Mouse (Mus musculus) midbrain, embryonic 11.5 days (tissue): Measurements from ENCODE around the gene Akap2. TPM values are rescaled to one million over a fixed set of nuclear protein-coding genes. Genes with fewer than 3 reads are reported as not detected.

Source experiments
- ATAC-seq: fragments of 200-750 bp; cut with Nextera tagmentation; 2 replicates; pipeline ENCODE4 v1.8.0; 2017; ENCODE audit warnings: moderate TSS enrichment, moderate library complexity; ENCODE audit not compliant: low FRiP score
- DNase-seq: peaks from one replicate; pipeline ENCODE4 v3.0.0; 2015; ENCODE audit warnings: low spot score; ENCODE audit errors: missing footprints
- H3K27ac ChIP-seq: fragments of 300-500 bp; sonication (generic); 2 replicates; pipeline ENCODE4 v1.5.1; 2014; ENCODE audit warnings: low read depth, low read length
- H3K27me3 ChIP-seq: fragments of 300-500 bp; sonication (generic); 2 replicates; pipeline ENCODE4 v1.6.1; 2014; ENCODE audit warnings: mild to moderate bottlenecking, low read length, moderate library complexity, mixed read lengths; ENCODE audit not compliant: control insufficient read depth, insufficient read depth
- H3K36me3 ChIP-seq: fragments of 300-500 bp; sonication (generic); 2 replicates; pipeline ENCODE4 v1.6.1; 2014; ENCODE audit warnings: mild to moderate bottlenecking, low read length, moderate library complexity, mixed read lengths; ENCODE audit not compliant: control insufficient read depth, insufficient read depth
- H3K4me1 ChIP-seq: fragments of 300-500 bp; sonication (generic); 2 replicates; pipeline ENCODE4 v1.6.1; 2014; ENCODE audit warnings: low read length; ENCODE audit not compliant: control insufficient read depth, insufficient read depth
- H3K4me2 ChIP-seq: fragments of 300-500 bp; sonication (generic); 2 replicates; pipeline ENCODE4 v1.6.1; 2014; ENCODE audit warnings: mild to moderate bottlenecking, moderate library complexity
- H3K4me3 ChIP-seq: fragments of 300-500 bp; sonication (generic); 2 replicates; pipeline ENCODE4 v1.5.1; 2014; ENCODE audit warnings: low read depth, low read length
- H3K9ac ChIP-seq: fragments of 300-500 bp; sonication (generic); 2 replicates; pipeline ENCODE4 v1.6.1; 2014; ENCODE audit warnings: low read length
- H3K9me3 ChIP-seq: fragments of 300-500 bp; sonication (generic); 2 replicates; pipeline ENCODE4 v1.6.1; 2016; ENCODE audit warnings: low read length; ENCODE audit not compliant: control insufficient read depth
- WGBS: fragments of 180-500 bp; shearing (Covaris S2); extraction: QIAGEN DNeasy Blood & Tissue Kit; methylation state at CpG from one replicate; pipeline ENCODE4 v1.1.7; 2014; 5-methylcytosine and 5-hydroxymethylcytosine counted together
- polyA plus RNA-seq: library from polyadenylated mRNA; unstranded; fragments of >200 nt; fragmentation: Nextera tagmentation; extraction: Ambion mirVana; gene quantifications from 2 replicates; pipeline ENCODE4 v1.2.1, GENCODE M21; 2014

Akap2 gene
- polyA plus RNA-seq, 1 experiment from 2014 or later, result 17.9 TPM

- H3K27me3 ChIP-seq, result no peaks in the 10 kb centered on the region
- peak; percentile 67 for DNase-seq
Measured at GRCm38 (mm10) chr4:57934181-57934580, 216.7 kb downstream of the Akap2 start.

DNA sequence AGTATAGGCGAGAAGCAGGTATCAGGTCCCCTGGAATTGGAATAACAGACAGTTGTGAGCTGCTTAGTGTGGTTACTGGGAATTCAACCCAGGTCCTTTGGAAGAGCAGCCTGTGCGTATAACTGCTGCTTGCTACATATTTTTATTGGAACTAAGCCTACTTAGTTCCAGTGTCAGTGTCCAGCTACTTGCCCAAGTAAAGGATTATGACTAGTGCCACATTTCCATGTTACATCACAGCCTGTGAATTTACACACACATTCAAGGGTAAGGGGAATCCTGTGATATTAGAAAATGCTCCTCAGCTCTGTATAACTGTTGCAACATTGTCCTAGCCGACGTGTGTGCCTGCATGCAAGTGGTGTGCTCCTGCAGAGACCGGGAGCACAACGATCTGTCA, 219.8 kb downstream of the Akap2 start:
- DNase-seq (peak; percentile 47), ATAC-seq (no peak)
- Histone ChIP-seq H3K27ac (no peak overlapping the region), H3K4me3 (no peak overlapping the region), H3K9ac (no peak overlapping the region), H3K9me3 (no peaks in the 10 kb centered on the region), H3K27me3 (no peaks in the 10 kb centered on the region), H3K4me2 (no peak overlapping the region), H3K4me1 (no peaks in the 10 kb centered on the region), H3K36me3 (no peaks in the 10 kb centered on the region; the same call in 1 of the 2 replicates)
- 90% methylated on average over 6 of the region's 6 CpGs for WGBS

More at GRCm38 (mm10) chr4:57934181-57934580, 216.7 kb downstream of the Akap2 start:
- no peak overlapping the region for H3K9ac ChIP-seq
- no peak overlapping the region for H3K4me3 ChIP-seq
- 80% methylated on average over 5 of the region's 5 CpGs for WGBS
- no peaks in the 10 kb centered on the region for H3K4me1 ChIP-seq
- no peak for ATAC-seq
- H3K36me3 ChIP-seq, result no peaks in the 10 kb centered on the region
- no peaks in the 10 kb centered on the region for H3K9me3 ChIP-seq
- H3K27ac ChIP-seq, result no peak overlapping the region
- no peak overlapping the region for H3K4me2 ChIP-seq

DNA sequence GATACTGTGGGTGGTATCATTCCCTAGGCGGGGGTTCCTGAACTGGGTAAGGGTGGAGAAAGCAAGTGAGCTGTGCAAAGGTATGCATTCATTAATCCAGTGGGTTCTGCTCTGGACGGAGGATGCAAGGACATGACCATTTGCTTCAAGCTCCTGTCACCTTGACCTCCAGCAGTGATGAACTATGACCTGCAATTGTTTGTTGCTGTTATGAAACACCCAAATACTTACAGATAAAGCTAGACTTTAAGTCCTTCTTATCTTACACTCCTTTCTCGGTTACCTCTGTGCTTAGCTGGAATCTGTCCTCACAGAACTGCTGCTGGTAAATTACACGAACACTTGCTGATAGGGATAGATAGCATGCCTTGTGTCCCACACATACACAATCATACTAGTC, 223.2 kb downstream of the Akap2 start:
- Histone ChIP-seq H3K27ac (no peak overlapping the region), H3K27me3 (no peaks in the 10 kb centered on the region), H3K4me3 (no peak overlapping the region), H3K9me3 (no peaks in the 10 kb centered on the region), H3K9ac (no peak overlapping the region), H3K4me1 (no peaks in the 10 kb centered on the region), H3K4me2 (no peak overlapping the region), H3K36me3 (peaks cover 9% of the 10 kb centered on the region; the same call in 1 of the 2 replicates)
- ATAC-seq (no peak), DNase-seq (peak; percentile 53)
- WGBS, result 90% methylated on average over 4 of the region's 4 CpGs

- Histone ChIP-seq H3K4me1 (no peaks in the 10 kb centered on the region), H3K27ac (no peak overlapping the region), H3K27me3 (no peaks in the 10 kb centered on the region), H3K4me3 (no peak overlapping the region), H3K4me2 (no peak overlapping the region), H3K36me3 (peaks cover 13% of the 10 kb centered on the region; the same call in 1 of the 2 replicates), H3K9ac (no peak overlapping the region), H3K9me3 (no peaks in the 10 kb centered on the region)
- ATAC-seq (no peak), DNase-seq (peak; percentile 81)
- WGBS, result 94% methylated on average over 2 of the region's 2 CpGs
Measured at GRCm38 (mm10) chr4:57942892-57943291, 225.4 kb downstream of the Akap2 start.

Other genes with a start within 250 kb of the Akap2 start
- 21.1 and 21.4 TPM in 2 replicates for gene Pakap, start 149.5 kb upstream of the Akap2 start, polyA plus RNA-seq
- 0.04 TPM in 1 of 2 replicates, not detected in the other for gene D630039A03Rik, start 198.6 kb downstream of the Akap2 start, polyA plus RNA-seq
- 404 and 408 TPM in 2 replicates for gene Txn1, start 238.8 kb downstream of the Akap2 start, polyA plus RNA-seq